Mouse (Mus musculus) heart, embryonic 16.5 days (tissue): ENCODE measurements around the gene Hist1h4a. TPM values are rescaled to one million over a fixed set of nuclear protein-coding genes. Genes with fewer than 3 reads are reported as not detected.
"Not testable (repeated sequence)": the region's sequence is repeated elsewhere in the genome, so short reads cannot be mapped to it uniquely, and the experiment has no call there.

Experiments used
- ATAC-seq: fragments of 200-750 bp; cut with Nextera tagmentation; replicated peaks from 2 replicates; pipeline ENCODE4 v1.8.0; 2017; ENCODE audit warnings: moderate number of reproducible peaks; ENCODE audit not compliant: insufficient read depth, low FRiP score; ENCODE audit errors: extremely low read depth
- H3K27ac ChIP-seq: fragments of 300-500 bp; sonication (generic); 2 replicates; pipeline ENCODE4 v1.5.1; 2014; ENCODE audit warnings: mild to moderate bottlenecking, low read length, control low read depth, moderate library complexity
- H3K27me3 ChIP-seq: fragments of 300-500 bp; sonication (generic); 2 replicates; pipeline ENCODE4 v1.6.1; 2014; ENCODE audit warnings: low read length, mixed read lengths; ENCODE audit not compliant: control insufficient read depth, insufficient read depth
- H3K36me3 ChIP-seq: fragments of 300-500 bp; sonication (generic); 2 replicates; pipeline ENCODE4 v1.6.1; 2014; ENCODE audit not compliant: control insufficient read depth, insufficient read depth
- H3K4me1 ChIP-seq: fragments of 300-500 bp; sonication (generic); 2 replicates; pipeline ENCODE4 v1.6.1; 2014; ENCODE audit warnings: low read length, mixed read lengths; ENCODE audit not compliant: control insufficient read depth, insufficient read depth
- H3K4me2 ChIP-seq: fragments of 300-500 bp; sonication (generic); 2 replicates; pipeline ENCODE4 v1.6.1; 2014; ENCODE audit warnings: low read depth, mild to moderate bottlenecking, control low read depth, low read length
- H3K4me3 ChIP-seq: fragments of 300-500 bp; sonication (generic); 2 replicates; pipeline ENCODE4 v1.5.1; 2014; ENCODE audit warnings: mild to moderate bottlenecking, control low read depth, low read length
- H3K9ac ChIP-seq: fragments of 300-500 bp; sonication (generic); 2 replicates; pipeline ENCODE4 v1.6.1; 2014; ENCODE audit warnings: low read length, control low read depth
- H3K9me3 ChIP-seq: fragments of 300-500 bp; sonication (generic); replicated peaks from 2 replicates; pipeline ENCODE4 v1.6.1; 2016; ENCODE audit warnings: low read length; ENCODE audit not compliant: control insufficient read depth
- WGBS: fragments of 180-500 bp; shearing (Covaris S2); extraction: QIAGEN DNeasy Blood & Tissue Kit; methylation state at CpG from one replicate; pipeline ENCODE4 v1.1.7; 2014; 5-methylcytosine and 5-hydroxymethylcytosine counted together
- polyA plus RNA-seq: library from polyadenylated mRNA; unstranded; fragments of >200 nt; fragmentation: Nextera tagmentation; extraction: Ambion mirVana; gene quantifications from 2 replicates; pipeline ENCODE4 v1.2.1, GENCODE M21; 2015

The Hist1h4a gene
- polyA plus RNA-seq, 1 experiment from 2014 or later: 0.32 TPM

GRCm38 (mm10) chr13:23769613-23770012 is 8.6 kb upstream of the Hist1h4a start, which contains the start of gene Trim38:
Gene Trim38, plus strand, starts transcription at chr13:23769913.
- H3K4me3 ChIP-seq, H3K36me3 ChIP-seq, H3K27ac ChIP-seq, ATAC-seq, H3K27me3 ChIP-seq, H3K9ac ChIP-seq, H3K9me3 ChIP-seq, H3K4me2 ChIP-seq: not testable (repeated sequence)
- WGBS: 79% methylated on average over 2 of the region's 2 CpGs
- peaks cover 11% of the 10 kb centered on the region; the same call in 1 of the 2 replicates for H3K4me1 ChIP-seq

GRCm38 (mm10) chr13:23768834-23769397 is 7.9 kb upstream of the Hist1h4a start:
- WGBS: 36% methylated on average over 5 of the region's 5 CpGs
- Histone ChIP-seq H3K4me1 (peaks cover 17% of the 10 kb centered on the region), H3K27me3 (no peaks in the 10 kb centered on the region), H3K9me3 (no peaks in the 10 kb centered on the region), H3K9ac (no peak overlapping the region), H3K36me3 (no peaks in the 10 kb centered on the region), H3K4me3 (no peak overlapping the region), H3K4me2 (no peak overlapping the region), H3K27ac (no peak overlapping the region)
- no peak for ATAC-seq

- ATAC-seq: no peak
- peaks cover 14% of the 10 kb centered on the region for H3K4me1 ChIP-seq
Measured at GRCm38 (mm10) chr13:23766772-23767171, 5.7 kb upstream of the Hist1h4a start.

GRCm38 (mm10) chr13:23765172-23765513 is 4.1 kb upstream of the Hist1h4a start:
- no peak overlapping the region for H3K4me2 ChIP-seq
- H3K27me3 ChIP-seq: no peaks in the 10 kb centered on the region
- no peak for ATAC-seq
- no peak overlapping the region for H3K27ac ChIP-seq
- H3K36me3 ChIP-seq: no peaks in the 10 kb centered on the region
- no peak overlapping the region for H3K9ac ChIP-seq
- H3K4me3 ChIP-seq: no peak overlapping the region
- 64% methylated on average over 1 of the region's 1 CpGs for WGBS
- no peaks in the 10 kb centered on the region for H3K9me3 ChIP-seq
- peaks cover 18% of the 10 kb centered on the region for H3K4me1 ChIP-seq

More at GRCm38 (mm10) chr13:23766772-23767171, 5.7 kb upstream of the Hist1h4a start:
- H3K4me3 ChIP-seq: no peak overlapping the region
- H3K9ac ChIP-seq: no peak overlapping the region
- H3K27ac ChIP-seq: no peak overlapping the region
- H3K27me3 ChIP-seq: no peaks in the 10 kb centered on the region
- H3K4me2 ChIP-seq: no peak overlapping the region
- H3K36me3 ChIP-seq: no peaks in the 10 kb centered on the region
- H3K9me3 ChIP-seq: no peaks in the 10 kb centered on the region

- Histone ChIP-seq H3K4me3 (peak overlapping the region; percentile 76), H3K9ac (peak overlapping the region; percentile 86), H3K27me3 (no peaks in the 10 kb centered on the region), H3K9me3 (no peaks in the 10 kb centered on the region), H3K27ac (peak overlapping the region; percentile 96), H3K36me3 (no peaks in the 10 kb centered on the region), H3K4me2 (peak overlapping the region; percentile 89), H3K4me1 (peaks cover 22% of the 10 kb centered on the region)
- ATAC-seq: no peak
- WGBS: 40% methylated on average over 11 of the region's 12 CpGs
Measured at GRCm38 (mm10) chr13:23764324-23765171, 3.5 kb upstream of the Hist1h4a start.

- peak within 1 kb of the TSS; percentile 89 for H3K4me2 ChIP-seq
- peak; percentile 63 for ATAC-seq
Measured at GRCm38 (mm10) chr13:23763586-23764323, 2.7 kb upstream of the Hist1h4a start, which contains the start of gene Hist1h1a. Gene Hist1h1a, plus strand, starts transcription at chr13:23763666.

GRCm38 (mm10) chr13:23763242-23763585 is 2.2 kb upstream of the Hist1h4a start:
- peak overlapping the region; percentile 96 for H3K27ac ChIP-seq
- peaks cover 18% of the 10 kb centered on the region for H3K4me1 ChIP-seq
- H3K36me3 ChIP-seq: no peaks in the 10 kb centered on the region
- peak overlapping the region; percentile 76 for H3K4me3 ChIP-seq
- ATAC-seq: no peak
- H3K4me2 ChIP-seq: peak overlapping the region; percentile 89
- no peaks in the 10 kb centered on the region for H3K27me3 ChIP-seq
- no peaks in the 10 kb centered on the region for H3K9me3 ChIP-seq
- peak overlapping the region; percentile 86 for H3K9ac ChIP-seq
- WGBS: 3% methylated on average over 10 of the region's 10 CpGs

More at GRCm38 (mm10) chr13:23763586-23764323, 2.7 kb upstream of the Hist1h4a start, which contains the start of gene Hist1h1a:
- Histone ChIP-seq H3K4me1 (peaks cover 20% of the 10 kb centered on the region), H3K9ac (peak within 1 kb of the TSS; percentile 86), H3K27ac (peak within 1 kb of the TSS; percentile 96), H3K27me3 (no peaks in the 10 kb centered on the region), H3K9me3 (no peaks in the 10 kb centered on the region), H3K4me3 (peak within 1 kb of the TSS; percentile 76), H3K36me3 (no peaks in the 10 kb centered on the region)
- WGBS: 2% methylated on average over 34 of the region's 34 CpGs

- peaks cover 22% of the 10 kb centered on the region for H3K4me1 ChIP-seq
- peak within 1 kb of the TSS; percentile 96 for H3K27ac ChIP-seq
- not testable (repeated sequence) for H3K27me3 ChIP-seq, H3K36me3 ChIP-seq, H3K9me3 ChIP-seq
- peak; percentile 50 for ATAC-seq
- peak within 1 kb of the TSS; percentile 89 for H3K4me2 ChIP-seq
- WGBS: under 1% methylated on average over 24 of the region's 52 CpGs
- H3K9ac ChIP-seq: peak within 1 kb of the TSS; percentile 86
- H3K4me3 ChIP-seq: peak within 1 kb of the TSS; percentile 76
Measured at GRCm38 (mm10) chr13:23761871-23762821, 1.1 kb upstream of the Hist1h4a start, which contains the start of gene Hist1h3a. Gene Hist1h3a, minus strand, starts transcription at chr13:23762386.
